Mouse (Mus musculus): ENCODE measurements around the gene Cpa3. TPM values are rescaled to one million over a fixed set of nuclear protein-coding genes. Genes with fewer than 3 reads are reported as not detected.

Gene Cpa3
- 1.2 and 3.6 TPM in 2 replicates for total RNA-seq (2017)

GRCm38 (mm10) chr3:20242050-20242449, at the start of gene Cpa3:
Gene Cpa3 (minus strand): TSS chr3:20242181.
- no peak for ATAC-seq (ENCODE audit: extremely low read depth, insufficient number of reproducible peaks, low FRiP score, poor library complexity, severe bottlenecking)

- ATAC-seq (ENCODE audit: extremely low read depth, insufficient number of reproducible peaks, low FRiP score, poor library complexity, severe bottlenecking), result no peak
These were observed 49.4 kb upstream of the Cpa3 start for GRCm38 (mm10) chr3:20291370-20291769.

DNA sequence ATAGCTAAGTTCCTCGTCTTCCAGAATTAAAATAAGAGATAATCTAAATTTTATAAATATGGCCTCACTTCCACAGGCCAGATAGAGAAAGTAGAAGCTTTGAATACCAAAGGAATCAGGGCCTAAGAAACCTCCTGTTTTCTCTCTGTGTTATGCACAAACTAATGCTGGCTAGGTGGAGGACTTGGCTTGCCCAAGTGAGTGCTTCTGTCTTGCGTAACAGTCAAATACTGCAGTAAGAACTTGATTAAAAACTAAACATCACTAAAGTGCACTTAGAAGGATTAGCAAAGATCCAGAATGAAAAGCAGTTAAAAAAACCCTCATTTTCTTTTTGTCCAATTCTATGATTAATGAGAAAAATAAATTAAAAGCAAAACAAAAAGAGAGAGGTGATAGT, 46.8 kb upstream of the Cpa3 start:
- ATAC-seq (ENCODE audit: extremely low read depth, insufficient number of reproducible peaks, low FRiP score, poor library complexity, severe bottlenecking), result no peak

- ATAC-seq (ENCODE audit: extremely low read depth, insufficient number of reproducible peaks, low FRiP score, poor library complexity, severe bottlenecking), result no peak
These were observed 39.8 kb upstream of the Cpa3 start for GRCm38 (mm10) chr3:20281796-20282195.

GRCm38 (mm10) chr3:20275633-20276032, 33.7 kb upstream of the Cpa3 start, which contains the start of gene Cpb1:
Gene Cpb1 (minus strand): TSS chr3:20275733.
- no peak for ATAC-seq (ENCODE audit: extremely low read depth, insufficient number of reproducible peaks, low FRiP score, poor library complexity, severe bottlenecking)

DNA sequence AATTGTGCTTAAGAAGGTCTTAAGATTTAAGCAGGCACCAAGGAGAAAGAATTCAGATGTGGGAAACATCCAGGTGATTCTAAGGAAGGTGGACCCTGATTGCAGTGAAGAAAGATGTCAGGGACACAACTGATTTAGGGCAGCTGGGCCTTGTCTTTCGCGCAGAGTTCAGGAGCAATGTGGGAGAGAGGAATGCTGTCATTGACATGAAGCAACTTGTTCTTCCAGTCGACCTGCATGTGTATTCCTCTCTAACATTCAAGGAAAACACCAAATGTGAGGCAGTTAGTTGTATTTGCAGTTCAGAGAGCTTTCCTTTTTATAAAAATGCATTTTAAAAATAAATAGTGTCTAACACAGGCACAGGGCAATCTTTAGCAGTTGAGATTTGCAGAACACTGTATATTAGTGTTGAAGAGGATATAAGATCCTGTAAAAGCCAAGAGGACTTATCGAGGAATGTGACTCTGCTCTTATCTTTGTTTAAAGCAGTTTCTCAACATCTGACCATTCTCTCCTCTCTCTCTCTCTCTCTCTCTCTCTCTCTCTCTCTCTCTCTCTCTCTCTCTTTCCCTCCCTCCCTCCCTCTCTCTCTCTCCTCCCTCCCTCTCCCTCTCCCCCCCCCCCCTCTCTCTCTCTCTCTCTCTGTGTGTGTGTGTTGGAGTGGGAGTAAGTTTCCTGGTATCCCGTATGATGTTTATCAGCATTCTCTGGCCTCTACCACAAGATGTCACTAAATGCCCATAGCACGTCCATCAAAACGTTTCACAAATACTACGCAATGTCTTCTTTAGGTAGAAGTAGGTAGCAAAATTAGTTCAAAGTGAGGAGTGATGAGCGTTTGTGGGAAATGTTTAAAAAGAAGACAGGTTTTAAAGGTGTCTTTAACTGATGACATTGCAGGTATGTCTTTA, 12.8 kb upstream of the Cpa3 start:
- no peak for ATAC-seq (ENCODE audit: extremely low read depth, insufficient number of reproducible peaks, low FRiP score, poor library complexity, severe bottlenecking)

DNA sequence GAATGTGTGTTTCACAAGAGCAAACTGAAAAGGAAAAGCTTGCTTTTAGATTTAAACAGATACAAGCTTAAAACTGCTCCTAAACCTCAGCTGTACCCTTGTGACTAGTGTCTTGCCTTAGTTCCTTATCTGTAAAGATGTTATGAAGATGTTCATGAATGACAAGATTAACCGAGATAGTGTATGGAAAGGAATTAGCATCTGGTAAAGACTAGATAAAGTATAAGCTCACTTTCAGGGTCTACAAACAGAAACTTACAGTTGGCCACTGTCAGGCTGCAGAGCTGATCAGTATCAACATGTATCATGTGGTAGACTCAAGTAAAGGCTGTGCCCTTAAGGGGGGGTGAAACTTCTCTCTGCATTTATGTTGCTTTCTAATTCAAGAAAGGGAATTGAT, 1.9 kb upstream of the Cpa3 start:
- no peak for ATAC-seq (ENCODE audit: extremely low read depth, insufficient number of reproducible peaks, low FRiP score, poor library complexity, severe bottlenecking)

DNA sequence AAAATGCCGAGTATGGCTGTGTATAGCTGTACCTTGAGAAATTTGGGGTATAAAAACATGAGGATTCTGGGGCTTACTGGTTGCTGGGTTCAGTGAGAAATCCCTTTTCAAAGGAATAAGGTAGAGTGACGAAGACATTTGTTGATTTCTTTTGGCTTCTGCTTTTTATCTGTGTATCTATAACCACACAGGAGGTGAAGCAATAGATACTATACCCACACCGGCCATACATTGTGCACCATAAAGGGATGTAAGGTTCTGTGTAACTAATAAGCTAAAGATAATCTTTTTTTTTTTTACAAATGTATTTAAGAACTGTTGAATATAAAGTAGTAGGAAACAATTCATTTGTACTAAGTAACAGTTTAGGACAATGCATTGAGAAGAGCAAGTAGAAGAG, 2.2 kb downstream of the Cpa3 start:
- ATAC-seq (ENCODE audit: extremely low read depth, insufficient number of reproducible peaks, low FRiP score, poor library complexity, severe bottlenecking), result no peak

DNA sequence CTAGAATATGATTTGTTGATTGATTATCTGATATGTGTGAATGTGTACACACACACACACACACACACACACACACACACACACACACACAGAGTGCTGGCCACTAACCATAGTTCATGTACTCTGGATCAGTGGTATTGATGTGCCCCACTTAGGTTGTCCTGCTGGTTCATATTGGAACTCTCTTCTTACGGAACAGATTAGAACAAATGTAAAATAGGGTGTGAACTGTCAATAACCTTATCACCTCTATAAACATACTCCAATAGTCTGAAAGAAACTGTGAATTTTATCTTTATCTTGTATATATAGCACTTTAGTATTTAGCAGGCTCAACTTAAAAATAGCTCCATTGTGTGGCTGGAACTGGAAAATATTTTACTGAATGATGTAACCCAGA, 5.0 kb downstream of the Cpa3 start:
- no peak for ATAC-seq (ENCODE audit: extremely low read depth, insufficient number of reproducible peaks, low FRiP score, poor library complexity, severe bottlenecking)

DNA sequence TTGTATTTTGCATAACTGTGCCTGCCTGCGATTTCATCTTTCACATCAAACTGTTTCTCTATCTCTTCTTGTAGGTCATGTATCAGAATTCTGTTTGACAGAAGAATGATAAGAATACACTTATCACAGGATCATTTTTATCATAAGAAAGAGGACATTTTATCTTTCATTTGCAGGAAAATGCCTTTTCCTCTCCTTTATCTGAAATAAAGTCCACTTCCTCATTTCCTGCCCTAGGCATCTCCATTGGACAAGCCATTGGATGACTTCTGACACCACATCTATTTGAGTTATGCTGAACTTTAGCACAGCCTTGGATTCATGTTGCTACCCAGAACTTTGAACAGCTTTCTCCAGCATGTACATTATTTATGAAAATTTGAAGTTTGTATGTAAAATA, 13.0 kb downstream of the Cpa3 start:
- no peak for ATAC-seq (ENCODE audit: extremely low read depth, insufficient number of reproducible peaks, low FRiP score, poor library complexity, severe bottlenecking)

DNA sequence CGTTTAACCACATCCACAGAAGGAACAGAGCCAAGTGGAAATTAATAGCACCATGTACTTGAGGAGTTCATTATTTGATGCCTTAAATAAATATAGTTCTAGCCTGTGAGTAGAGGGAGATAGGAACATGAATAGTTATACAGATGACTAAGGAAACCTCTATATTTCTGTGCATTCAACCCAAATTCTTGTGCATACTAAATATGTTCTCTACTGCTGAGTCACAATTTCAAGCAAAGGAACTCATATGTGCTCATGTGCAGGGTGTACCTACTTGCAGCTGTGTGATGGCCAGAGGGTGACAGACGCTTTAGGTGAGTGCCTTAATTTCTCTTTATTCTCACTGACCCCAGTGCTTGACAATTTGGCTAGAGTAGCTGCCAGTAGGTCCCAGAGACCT, 16.6 kb downstream of the Cpa3 start:
- ATAC-seq (ENCODE audit: extremely low read depth, insufficient number of reproducible peaks, low FRiP score, poor library complexity, severe bottlenecking), result no peak

GRCm38 (mm10) chr3:20222926-20223698, 18.9 kb downstream of the Cpa3 start:
- ATAC-seq (ENCODE audit: extremely low read depth, insufficient number of reproducible peaks, low FRiP score, poor library complexity, severe bottlenecking), result 0 out of 2 replicates have a peak, but pooled peaks have one; percentile 33

GRCm38 (mm10) chr3:20222136-20222535, 19.8 kb downstream of the Cpa3 start:
- no peak for ATAC-seq (ENCODE audit: extremely low read depth, insufficient number of reproducible peaks, low FRiP score, poor library complexity, severe bottlenecking)

DNA sequence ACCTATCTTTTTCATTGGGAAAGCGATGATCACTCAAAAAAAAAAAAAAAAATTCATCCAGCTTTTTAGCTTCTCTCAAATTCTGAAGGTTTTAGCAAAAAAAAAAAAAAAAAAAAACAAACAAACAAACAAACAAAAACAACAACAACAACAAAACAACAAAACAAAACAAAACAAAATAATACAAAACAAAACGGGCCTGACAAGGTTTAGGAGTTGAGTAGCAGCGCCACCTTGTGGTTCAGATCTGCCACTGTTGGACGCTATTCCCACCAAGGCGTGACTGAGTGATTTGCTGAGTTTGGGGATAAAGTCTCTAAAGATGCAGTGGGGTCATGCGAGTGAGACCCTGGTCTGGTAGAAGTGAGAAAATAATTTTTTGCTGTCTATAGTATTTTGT, 43.1 kb downstream of the Cpa3 start:
- peak; percentile 82; the same call in 1 of the 2 replicates for ATAC-seq (ENCODE audit: extremely low read depth, insufficient number of reproducible peaks, low FRiP score, poor library complexity, severe bottlenecking)

DNA sequence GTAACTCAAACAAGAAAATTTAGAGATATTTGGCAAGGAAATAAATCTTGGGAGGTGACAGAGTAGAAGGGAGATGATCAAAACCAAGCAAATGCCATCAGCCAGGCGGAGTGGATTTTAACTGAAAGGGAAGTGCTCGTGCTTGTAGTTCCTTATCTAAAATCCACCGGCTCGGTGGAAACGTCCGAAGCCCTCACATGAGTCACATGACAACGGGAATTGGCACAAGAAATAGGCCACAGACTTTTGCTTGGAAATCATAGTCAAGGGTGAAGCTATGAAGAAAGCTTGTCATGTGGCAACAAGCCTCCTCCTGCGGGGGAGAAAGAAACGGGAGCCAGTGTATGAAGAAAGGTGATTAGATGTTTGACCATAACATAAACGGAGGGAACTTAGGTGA, 44.1 kb downstream of the Cpa3 start:
- ATAC-seq (ENCODE audit: extremely low read depth, insufficient number of reproducible peaks, low FRiP score, poor library complexity, severe bottlenecking), result no peak

- no peak for ATAC-seq (ENCODE audit: extremely low read depth, insufficient number of reproducible peaks, low FRiP score, poor library complexity, severe bottlenecking)
These were observed 52.9 kb downstream of the Cpa3 start for GRCm38 (mm10) chr3:20188976-20189675.

DNA sequence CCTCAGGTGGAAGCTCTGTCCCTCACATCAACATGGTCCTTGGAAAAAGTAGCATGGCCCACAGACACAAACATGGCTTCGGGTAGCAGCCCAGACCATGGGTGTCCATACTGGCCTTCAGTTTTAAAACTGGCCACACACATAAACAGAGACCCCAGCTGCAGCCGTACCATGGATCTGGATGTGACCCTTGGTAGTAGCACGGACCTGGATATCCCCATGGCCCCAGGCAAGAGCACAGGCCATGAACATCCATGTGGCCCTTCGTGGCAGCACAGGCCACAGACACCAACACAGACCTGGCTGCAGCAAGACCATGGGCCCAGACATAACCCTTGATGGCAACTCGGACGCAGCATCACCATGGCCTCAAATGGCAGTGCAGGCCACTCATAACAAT, 69.6 kb downstream of the Cpa3 start:
- ATAC-seq (ENCODE audit: extremely low read depth, insufficient number of reproducible peaks, low FRiP score, poor library complexity, severe bottlenecking), result no peak

DNA sequence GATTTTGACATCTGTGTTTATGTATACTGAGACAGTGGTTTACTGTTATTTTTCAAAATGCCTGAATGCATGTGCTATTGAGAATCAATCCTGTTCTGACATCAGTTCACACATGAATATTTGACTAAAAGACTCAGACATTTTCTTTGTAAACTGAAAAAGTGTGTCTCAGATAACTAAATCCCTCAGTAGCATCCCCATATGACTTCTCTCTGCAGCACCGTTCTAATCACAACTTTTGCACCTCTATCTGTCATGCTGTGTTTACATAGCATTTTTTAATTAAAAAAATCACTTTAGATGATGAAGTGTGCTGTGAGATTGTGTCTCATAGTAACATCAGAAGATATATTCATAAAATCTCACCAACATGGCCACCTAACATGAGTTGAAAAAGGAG, 74.5 kb downstream of the Cpa3 start:
- ATAC-seq (ENCODE audit: extremely low read depth, insufficient number of reproducible peaks, low FRiP score, poor library complexity, severe bottlenecking), result no peak
